Mouse (Mus musculus): Measurements from ENCODE around the gene Wdsub1.

Wdsub1 gene

DNA sequence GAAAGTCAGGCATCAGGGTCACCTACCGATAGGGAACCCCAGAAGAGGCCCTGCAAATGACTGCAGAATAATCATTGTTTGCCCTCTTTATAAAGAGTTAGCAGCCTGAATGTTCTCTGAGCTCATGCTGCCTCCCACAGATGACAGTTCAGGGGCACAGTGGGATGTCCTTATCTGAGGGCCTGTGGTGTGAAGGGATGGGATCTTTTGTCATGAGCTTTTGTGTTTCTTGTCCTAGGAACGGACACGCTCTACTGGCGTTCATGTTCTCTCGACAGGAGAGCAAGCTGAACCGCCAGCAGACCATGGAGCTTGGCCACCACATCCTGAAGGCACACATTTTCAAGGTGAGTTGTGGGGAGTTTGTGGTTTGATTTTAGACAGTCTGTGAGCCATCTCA, 76.4 kb downstream of the Wdsub1 start:
- DNase-seq (ENCODE audit: low spot score in 2 of 2), result no peak

DNA sequence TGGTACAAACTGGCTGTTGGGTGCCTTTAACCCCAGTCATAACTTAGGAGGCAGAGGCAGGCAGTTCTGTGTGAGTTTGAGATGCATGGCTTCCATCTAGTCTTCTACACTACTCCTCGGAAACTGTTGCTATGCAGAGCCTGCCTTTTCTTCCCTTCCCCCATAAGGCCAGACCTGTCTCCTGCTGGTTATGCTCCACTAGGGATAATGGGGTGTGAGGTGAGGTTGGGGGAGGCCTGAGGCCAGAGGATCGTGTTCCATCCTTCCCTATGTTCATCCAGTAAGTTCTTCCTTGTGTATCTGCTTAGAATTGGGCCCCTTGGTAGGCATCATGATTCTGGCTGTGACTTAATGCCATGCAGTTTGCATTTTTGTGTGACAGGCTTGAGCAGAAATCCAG, 76.8 kb downstream of the Wdsub1 start:
- DNase-seq (ENCODE audit: low spot score in 2 of 2), result no peak

DNA sequence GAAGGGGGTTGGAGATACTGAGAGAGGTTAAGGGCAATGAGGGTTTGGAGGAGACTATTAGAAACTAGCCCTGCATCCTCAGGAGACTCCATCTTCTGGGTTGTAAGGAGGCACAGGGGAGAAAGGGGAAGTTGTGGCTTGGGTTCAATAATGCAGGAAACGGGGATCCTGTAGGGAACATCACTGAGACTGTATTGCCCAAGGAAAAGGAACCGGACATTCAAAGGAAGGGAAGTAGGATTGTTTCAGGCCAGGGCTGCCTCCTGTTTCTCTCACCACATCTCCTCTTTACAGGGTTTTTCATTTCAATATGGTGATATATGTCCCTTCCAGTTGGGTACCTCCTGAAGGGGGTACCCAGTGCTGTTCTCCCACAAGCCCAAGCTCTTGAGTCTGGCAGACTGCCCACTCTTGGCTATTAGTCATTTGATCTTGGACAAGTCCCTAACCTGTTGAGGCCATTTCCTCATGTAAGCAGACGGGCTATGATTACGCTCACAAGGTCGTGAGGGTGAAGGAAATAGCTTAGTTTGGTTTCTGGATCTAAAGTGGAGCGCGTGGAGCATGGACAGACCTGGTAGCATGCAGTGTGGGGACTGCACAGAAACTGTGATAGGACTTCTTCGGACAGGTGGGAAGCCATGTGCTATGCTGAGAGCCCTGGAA, 79.5 kb downstream of the Wdsub1 start:
- no peak for DNase-seq (ENCODE audit: low spot score in 2 of 2)

All from spleen, postnatal 14 days (tissue).